Mouse (Mus musculus): Measurements from ENCODE around the gene Trnau1ap. TPM values are rescaled to one million over a fixed set of nuclear protein-coding genes. Genes with fewer than 3 reads are reported as not detected.

The Trnau1ap gene
- polyA plus RNA-seq, 1 experiment from 2014 or later, result 89.3 TPM

DNA sequence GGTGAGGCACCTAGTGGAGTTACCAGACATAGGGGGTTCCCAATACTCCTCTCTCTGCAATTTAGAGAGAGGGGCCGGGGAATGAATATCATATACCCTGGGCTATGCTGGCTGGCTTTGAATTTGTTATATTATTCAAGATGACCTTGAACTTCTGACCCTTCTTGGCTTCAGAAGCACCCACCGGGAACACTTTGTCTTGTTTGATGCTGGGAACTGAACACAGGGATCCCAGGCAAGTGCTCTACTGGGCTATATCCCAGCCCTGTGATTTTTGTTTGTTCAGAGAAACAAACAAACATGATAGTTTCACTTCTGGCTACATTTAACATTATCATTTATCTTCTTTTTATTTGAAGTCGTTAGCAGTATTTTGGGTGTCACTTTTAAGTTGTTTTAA is 26.1 kb upstream of the Trnau1ap start:
- Histone ChIP-seq H3K36me3 (ENCODE audit: control insufficient read depth, insufficient read depth, low read length) (peaks cover 34% of the 10 kb centered on the region), H3K27ac (ENCODE audit: low read depth, low read length) (no peak overlapping the region), H3K9ac (ENCODE audit: low read depth, low read length) (no peak overlapping the region)

GRCm38 (mm10) chr4:132354571-132354970 is 25.2 kb upstream of the Trnau1ap start:
- peak overlapping the region; percentile 86; the same call in 1 of the 2 replicates for H3K4me3 ChIP-seq (ENCODE audit: low read depth, low read length)
- H3K4me1 ChIP-seq (replicated peaks; ENCODE audit: control insufficient read depth, insufficient read depth, low read length), result peaks cover 18% of the 10 kb centered on the region
- DNase-seq (ENCODE audit: low spot score) (no peak), ATAC-seq (replicated peaks; ENCODE audit: low FRiP score) (no peak)
- H3K9ac ChIP-seq (ENCODE audit: low read depth, low read length), result no peak overlapping the region
- WGBS, result 89% methylated on average over 4 of the region's 4 CpGs
- H3K9me3 ChIP-seq (ENCODE audit: control insufficient read depth, low read length), result no peaks in the 10 kb centered on the region
- no peak overlapping the region for H3K4me2 ChIP-seq
- H3K27me3 ChIP-seq (replicated peaks; ENCODE audit: control insufficient read depth, insufficient read depth, low read length), result no peaks in the 10 kb centered on the region
- peak overlapping the region; percentile 4; the same call in 1 of the 2 replicates for H3K27ac ChIP-seq (ENCODE audit: low read depth, low read length)
- peaks cover 32% of the 10 kb centered on the region for H3K36me3 ChIP-seq (ENCODE audit: control insufficient read depth, insufficient read depth, low read length)

More for the DNA sequence above, 26.1 kb upstream of the Trnau1ap start:
- 81% methylated on average over 3 of the region's 3 CpGs for WGBS
- no peak for DNase-seq (ENCODE audit: low spot score)
- no peaks in the 10 kb centered on the region for H3K9me3 ChIP-seq (ENCODE audit: control insufficient read depth, low read length)
- no peak overlapping the region for H3K4me2 ChIP-seq
- no peaks in the 10 kb centered on the region for H3K27me3 ChIP-seq (replicated peaks; ENCODE audit: control insufficient read depth, insufficient read depth, low read length)
- H3K4me1 ChIP-seq (replicated peaks; ENCODE audit: control insufficient read depth, insufficient read depth, low read length), result peaks cover 18% of the 10 kb centered on the region
- no peak overlapping the region for H3K4me3 ChIP-seq (ENCODE audit: low read depth, low read length)
- ATAC-seq (replicated peaks; ENCODE audit: low FRiP score), result no peak

GRCm38 (mm10) chr4:132353481-132353885 is 24.1 kb upstream of the Trnau1ap start, which contains the start of gene Rcc1:
Rcc1 (minus strand) TSS chr4:132353605.
- Histone ChIP-seq H3K9ac (ENCODE audit: low read depth, low read length) (peak within 1 kb of the TSS; percentile 99), H3K4me2 (peak within 1 kb of the TSS; percentile 83), H3K27me3 (replicated peaks; ENCODE audit: control insufficient read depth, insufficient read depth, low read length) (no peaks in the 10 kb centered on the region), H3K27ac (ENCODE audit: low read depth, low read length) (peak within 1 kb of the TSS; percentile 99), H3K9me3 (ENCODE audit: control insufficient read depth, low read length) (no peaks in the 10 kb centered on the region), H3K36me3 (ENCODE audit: control insufficient read depth, insufficient read depth, low read length) (peaks cover 26% of the 10 kb centered on the region), H3K4me3 (ENCODE audit: low read depth, low read length) (peak within 1 kb of the TSS; percentile 86), H3K4me1 (replicated peaks; ENCODE audit: control insufficient read depth, insufficient read depth, low read length) (peaks cover 18% of the 10 kb centered on the region)
- DNase-seq (ENCODE audit: low spot score), result peak; percentile 94
- WGBS, result under 1% methylated on average over 31 of the region's 31 CpGs
- ATAC-seq (replicated peaks; ENCODE audit: low FRiP score), result peak; percentile 76

- under 1% methylated on average over 14 of the region's 14 CpGs for WGBS
- no peak for ATAC-seq (replicated peaks; ENCODE audit: low FRiP score)
- no peak for DNase-seq (ENCODE audit: low spot score)
- Histone ChIP-seq H3K4me1 (replicated peaks; ENCODE audit: control insufficient read depth, insufficient read depth, low read length) (peaks cover 18% of the 10 kb centered on the region), H3K27me3 (replicated peaks; ENCODE audit: control insufficient read depth, insufficient read depth, low read length) (no peaks in the 10 kb centered on the region), H3K9ac (ENCODE audit: low read depth, low read length) (peak overlapping the region; percentile 99), H3K27ac (ENCODE audit: low read depth, low read length) (peak overlapping the region; percentile 99), H3K4me2 (peak overlapping the region; percentile 83), H3K4me3 (ENCODE audit: low read depth, low read length) (peak overlapping the region; percentile 86), H3K9me3 (ENCODE audit: control insufficient read depth, low read length) (no peaks in the 10 kb centered on the region), H3K36me3 (ENCODE audit: control insufficient read depth, insufficient read depth, low read length) (peaks cover 23% of the 10 kb centered on the region)
Observed at GRCm38 (mm10) chr4:132352739-132353138, 23.4 kb upstream of the Trnau1ap start.

GRCm38 (mm10) chr4:132351401-132351800 is 22.1 kb upstream of the Trnau1ap start:
- peak overlapping the region; percentile 99 for H3K9ac ChIP-seq (ENCODE audit: low read depth, low read length)
- H3K4me1 ChIP-seq (replicated peaks; ENCODE audit: control insufficient read depth, insufficient read depth, low read length), result peaks cover 11% of the 10 kb centered on the region
- peak overlapping the region; percentile 83 for H3K4me2 ChIP-seq
- peak overlapping the region; percentile 86 for H3K4me3 ChIP-seq (ENCODE audit: low read depth, low read length)
- ATAC-seq (replicated peaks; ENCODE audit: low FRiP score) (no peak), DNase-seq (ENCODE audit: low spot score) (no peak)
- peaks cover 15% of the 10 kb centered on the region for H3K36me3 ChIP-seq (ENCODE audit: control insufficient read depth, insufficient read depth, low read length)
- peak overlapping the region; percentile 99 for H3K27ac ChIP-seq (ENCODE audit: low read depth, low read length)
- H3K9me3 ChIP-seq (ENCODE audit: control insufficient read depth, low read length), result no peaks in the 10 kb centered on the region
- WGBS, result 16% methylated on average over 1 of the region's 1 CpGs
- no peaks in the 10 kb centered on the region for H3K27me3 ChIP-seq (replicated peaks; ENCODE audit: control insufficient read depth, insufficient read depth, low read length)

DNA sequence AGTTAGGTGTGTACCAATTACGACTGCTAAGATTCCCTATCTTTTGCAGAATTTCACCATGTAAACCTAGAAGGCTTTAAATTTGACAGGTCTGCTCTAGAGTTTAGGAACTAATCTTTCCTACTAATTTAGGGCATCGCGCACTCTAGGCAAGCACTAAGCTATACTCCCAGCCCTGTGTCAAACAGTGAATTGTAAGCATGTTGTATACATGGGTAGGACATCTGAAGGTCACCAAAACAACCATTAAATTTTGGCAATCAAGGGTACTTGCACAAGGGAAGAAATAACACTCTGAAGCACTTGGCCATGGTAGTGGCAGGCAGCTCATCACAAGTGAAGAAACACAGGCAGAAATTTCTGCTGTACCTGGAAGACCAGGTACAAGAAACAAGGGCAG is 21.5 kb upstream of the Trnau1ap start:
- peak overlapping the region; percentile 99; the same call in 1 of the 2 replicates for H3K9ac ChIP-seq (ENCODE audit: low read depth, low read length)
- H3K27me3 ChIP-seq (replicated peaks; ENCODE audit: control insufficient read depth, insufficient read depth, low read length), result no peaks in the 10 kb centered on the region
- H3K4me2 ChIP-seq, result 0 out of 2 replicates have a peak overlapping the region, but pooled peaks have one; percentile 31
- 47% methylated on average over 3 of the region's 3 CpGs for WGBS
- ATAC-seq (replicated peaks; ENCODE audit: low FRiP score) (peak; percentile 0; the same call in 1 of the 2 replicates), DNase-seq (ENCODE audit: low spot score) (no peak)
- H3K36me3 ChIP-seq (ENCODE audit: control insufficient read depth, insufficient read depth, low read length), result peaks cover 15% of the 10 kb centered on the region
- peak overlapping the region; percentile 99 for H3K27ac ChIP-seq (ENCODE audit: low read depth, low read length)
- peak overlapping the region; percentile 86 for H3K4me3 ChIP-seq (ENCODE audit: low read depth, low read length)
- no peaks in the 10 kb centered on the region for H3K9me3 ChIP-seq (ENCODE audit: control insufficient read depth, low read length)
- H3K4me1 ChIP-seq (replicated peaks; ENCODE audit: control insufficient read depth, insufficient read depth, low read length), result peaks cover 8% of the 10 kb centered on the region; the same call in 1 of the 2 replicates

GRCm38 (mm10) chr4:132350123-132350740 is 20.9 kb upstream of the Trnau1ap start:
- H3K27ac ChIP-seq (ENCODE audit: low read depth, low read length), result peak overlapping the region; percentile 99
- no peak overlapping the region for H3K4me2 ChIP-seq
- H3K4me1 ChIP-seq (replicated peaks; ENCODE audit: control insufficient read depth, insufficient read depth, low read length), result 0 out of 2 replicates have a peak, but pooled peaks cover 8% of the 10 kb centered on the region

DNA sequence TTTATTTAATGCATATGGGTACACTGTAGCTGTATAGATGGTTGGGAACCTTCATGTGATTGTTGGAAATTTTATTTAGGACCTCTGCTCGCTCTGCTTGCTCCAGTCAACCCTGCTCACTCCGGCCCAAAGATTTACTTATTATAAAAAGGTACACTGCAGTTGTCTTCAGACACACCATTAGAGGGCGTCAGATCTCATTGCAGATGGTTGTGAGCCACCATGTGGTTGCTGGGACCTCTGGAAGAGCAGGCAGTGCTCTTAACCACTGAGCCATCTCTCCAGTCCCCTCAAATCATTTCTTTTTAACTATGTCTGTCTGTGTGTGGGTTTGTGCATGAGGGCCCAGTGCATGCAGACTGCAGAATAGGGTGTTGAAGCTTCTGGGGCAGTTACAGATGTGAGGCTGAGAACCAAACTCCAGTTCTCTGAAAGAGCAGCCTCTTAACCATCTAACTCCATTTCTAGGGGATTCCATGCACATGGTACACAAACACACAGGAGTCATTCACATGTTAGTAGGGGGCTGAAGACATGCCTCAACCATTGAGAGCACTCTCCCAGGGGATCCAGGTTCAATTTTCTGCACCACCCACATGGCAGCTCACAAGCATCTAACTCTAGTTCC is 20.3 kb upstream of the Trnau1ap start:
- Histone ChIP-seq H3K9me3 (ENCODE audit: control insufficient read depth, low read length) (no peaks in the 10 kb centered on the region), H3K27me3 (replicated peaks; ENCODE audit: control insufficient read depth, insufficient read depth, low read length) (no peaks in the 10 kb centered on the region), H3K27ac (ENCODE audit: low read depth, low read length) (no peak overlapping the region), H3K4me1 (replicated peaks; ENCODE audit: control insufficient read depth, insufficient read depth, low read length) (0 out of 2 replicates have a peak, but pooled peaks cover 8% of the 10 kb centered on the region), H3K4me2 (no peak overlapping the region), H3K9ac (ENCODE audit: low read depth, low read length) (no peak overlapping the region), H3K36me3 (ENCODE audit: control insufficient read depth, insufficient read depth, low read length) (peaks cover 15% of the 10 kb centered on the region), H3K4me3 (ENCODE audit: low read depth, low read length) (no peak overlapping the region)
- DNase-seq (ENCODE audit: low spot score) (no peak), ATAC-seq (replicated peaks; ENCODE audit: low FRiP score) (no peak; the same call in 1 of the 2 replicates)
- 55% methylated on average over 3 of the region's 3 CpGs for WGBS

More at GRCm38 (mm10) chr4:132350123-132350740, 20.9 kb upstream of the Trnau1ap start:
- Histone ChIP-seq H3K4me3 (ENCODE audit: low read depth, low read length) (no peak overlapping the region), H3K27me3 (replicated peaks; ENCODE audit: control insufficient read depth, insufficient read depth, low read length) (no peaks in the 10 kb centered on the region), H3K9me3 (ENCODE audit: control insufficient read depth, low read length) (no peaks in the 10 kb centered on the region), H3K36me3 (ENCODE audit: control insufficient read depth, insufficient read depth, low read length) (peaks cover 15% of the 10 kb centered on the region), H3K9ac (ENCODE audit: low read depth, low read length) (no peak overlapping the region)
- 27% methylated on average over 2 of the region's 2 CpGs for WGBS
- ATAC-seq (replicated peaks; ENCODE audit: low FRiP score) (no peak; the same call in none of the 2 replicates), DNase-seq (ENCODE audit: low spot score) (no peak)

Measured in liver, embryonic 11.5 days (tissue).